Mouse (Mus musculus) cerebellum, adult 18-20 months (tissue): ENCODE measurements around the gene Pepd.

Experiments used
- DNase-seq, 2 experiments: peaks; one replicate each; pipeline ENCODE4 v3.0.0; 2021

The Pepd gene

DNA sequence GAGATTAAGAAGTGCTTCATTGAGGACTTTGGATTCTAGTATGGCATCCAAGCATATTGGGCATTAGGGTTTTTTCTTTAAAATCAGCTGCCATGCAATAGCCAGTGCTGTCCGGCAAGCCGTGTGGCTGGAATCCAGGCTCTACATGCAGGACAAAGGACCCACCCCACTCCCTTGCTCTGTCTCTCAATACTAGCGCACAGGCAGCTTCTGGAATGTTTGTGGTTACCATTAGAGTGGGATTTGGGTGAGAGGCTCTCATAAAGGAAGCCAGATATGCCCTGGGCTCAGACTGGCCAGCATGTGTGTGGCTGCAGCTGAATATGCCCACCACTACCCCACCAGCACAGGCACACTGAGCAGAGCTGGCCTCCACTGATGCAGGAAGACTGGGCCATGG lies 117.5 kb downstream of the Pepd start:
- DNase-seq = no peak

GRCm38 (mm10) chr7:35030567-35030966 lies 118.4 kb downstream of the Pepd start:
- DNase-seq = no peak

- DNase-seq = no peak
Measured at GRCm38 (mm10) chr7:35035141-35035553, 123.0 kb downstream of the Pepd start.

DNA sequence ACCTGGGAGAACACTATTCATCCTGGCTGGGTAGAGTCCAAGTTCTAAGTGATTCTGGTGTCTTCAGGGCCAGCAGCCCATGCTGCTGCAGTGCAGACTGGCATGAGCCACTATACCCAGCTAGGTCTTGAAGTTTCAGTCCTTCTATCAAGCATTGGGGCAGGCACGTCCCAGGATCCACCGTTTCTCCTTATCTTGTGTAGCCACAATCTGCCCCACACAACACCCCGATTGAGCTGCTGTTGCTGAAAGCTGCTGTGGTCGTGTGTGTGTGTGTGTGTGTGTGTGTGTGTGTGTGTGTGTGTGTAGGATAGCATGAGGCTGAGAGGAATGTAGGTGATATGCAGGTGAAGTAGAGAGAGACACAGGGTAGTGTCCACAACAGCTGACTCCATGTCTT lies 123.4 kb downstream of the Pepd start:
- DNase-seq = no peak

DNA sequence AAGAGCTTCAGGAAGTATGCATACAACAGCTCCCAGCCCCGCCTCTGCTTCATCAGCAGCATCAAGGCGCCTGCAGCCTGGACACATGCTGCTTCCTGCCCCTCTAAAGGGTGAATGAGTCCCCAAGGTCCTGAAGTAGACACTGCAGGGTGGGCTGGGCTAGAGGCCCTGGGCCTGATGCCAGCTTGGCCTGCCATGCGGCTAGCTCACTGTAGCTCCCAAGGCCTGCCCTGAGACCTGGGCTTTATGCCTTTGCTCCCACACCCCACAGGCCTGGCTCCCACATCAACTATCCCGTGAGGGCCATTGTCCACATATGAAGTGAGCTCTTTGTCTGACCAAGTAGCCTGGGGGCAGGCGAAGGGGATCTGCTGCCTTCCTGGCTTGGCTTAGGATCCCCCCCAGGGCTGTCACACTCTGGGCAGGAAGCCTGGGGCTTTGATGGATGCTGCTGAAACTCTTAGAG lies 124.1 kb downstream of the Pepd start:
- peak in 1 of 2 experiments; percentile 26 for DNase-seq

GRCm38 (mm10) chr7:35037408-35037807 lies 125.2 kb downstream of the Pepd start:
- no peak for DNase-seq

- no peak for DNase-seq
Measured at GRCm38 (mm10) chr7:35040176-35040972, 128.2 kb downstream of the Pepd start.

DNA sequence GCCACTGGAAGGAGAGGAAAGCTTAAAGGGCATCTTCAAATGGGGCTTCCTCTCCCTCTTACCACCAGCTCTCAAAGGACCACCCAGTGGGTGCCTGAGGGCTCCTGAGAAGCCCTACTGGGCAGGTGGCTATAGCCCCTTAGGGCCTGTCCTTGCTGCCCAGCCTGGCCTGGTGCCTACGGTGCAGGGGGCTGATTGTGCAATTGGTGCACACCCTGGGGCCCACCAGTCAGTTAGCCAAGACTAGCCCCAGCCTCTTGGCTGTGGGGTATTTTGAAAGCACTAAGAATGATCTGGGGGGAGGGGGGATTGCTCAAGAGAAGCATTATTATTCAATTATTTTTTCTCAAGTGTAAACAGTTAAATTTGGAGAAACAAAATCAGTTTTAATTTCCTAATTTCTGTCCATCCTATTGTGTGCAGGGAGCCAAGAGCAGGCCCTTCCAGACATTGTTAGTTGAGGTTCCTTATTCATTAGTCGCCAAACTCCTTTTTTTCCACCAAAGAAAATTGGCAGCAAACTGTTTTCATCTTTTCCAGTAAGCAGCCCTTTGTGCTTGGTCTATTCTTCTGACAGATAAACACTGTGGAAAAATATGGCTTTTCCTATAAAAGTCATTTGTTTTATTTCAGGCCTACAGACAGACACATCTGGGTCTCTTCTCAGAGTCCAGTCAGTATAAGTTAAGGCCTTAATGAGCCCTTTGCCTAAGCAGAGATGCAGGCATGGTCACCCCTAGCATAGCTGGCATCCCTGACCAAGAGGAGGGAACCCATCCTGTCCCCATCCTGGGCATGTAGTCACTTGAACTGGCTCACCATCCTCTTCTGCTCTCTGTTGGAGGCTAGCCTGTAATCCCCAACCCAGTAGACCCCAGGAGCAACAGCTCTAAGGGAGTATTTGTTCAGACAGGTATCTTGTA lies 129.4 kb downstream of the Pepd start:
- no peak for DNase-seq

DNA sequence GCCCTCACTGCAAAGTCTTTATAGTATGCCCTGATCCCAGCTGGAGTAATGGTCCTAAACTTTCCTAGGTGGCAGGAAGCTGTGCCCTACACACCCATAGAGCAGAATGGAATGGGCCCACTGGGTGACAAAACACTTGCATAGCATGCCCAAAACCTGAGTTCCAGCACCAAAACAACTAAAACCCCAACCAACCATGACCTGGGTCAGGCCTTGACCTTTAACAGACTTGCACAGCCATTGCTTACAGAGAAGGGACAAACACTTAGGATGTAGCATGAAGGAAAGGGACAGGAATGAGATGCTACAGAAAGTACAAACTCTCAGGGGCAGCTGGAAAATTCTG lies 130.0 kb downstream of the Pepd start:
- DNase-seq = no peak

DNA sequence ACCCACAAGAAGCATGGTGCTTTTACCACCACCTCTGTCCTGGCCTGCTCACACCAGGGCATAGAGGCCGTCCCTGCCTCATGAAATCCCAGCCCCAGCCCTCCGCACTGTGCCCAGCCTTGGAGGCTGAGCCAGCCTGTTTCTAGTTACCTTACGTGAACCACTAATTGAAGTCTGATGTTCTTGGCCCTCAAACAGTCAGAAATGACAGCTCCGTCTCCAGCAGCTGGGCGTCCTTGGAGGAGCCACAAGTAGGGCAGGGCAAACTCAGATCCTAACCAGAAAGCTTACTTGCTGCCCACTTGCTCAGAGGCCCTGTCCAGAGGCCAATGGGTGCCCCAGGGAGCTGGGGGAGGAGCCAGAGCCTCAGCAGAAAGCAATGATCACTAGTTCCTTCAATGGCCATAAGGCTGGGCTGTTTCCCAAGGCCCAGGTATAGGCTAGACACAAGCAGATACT lies 130.6 kb downstream of the Pepd start:
- DNase-seq = peak in 1 of 2 experiments; percentile 28

- DNase-seq = no peak
Measured at GRCm38 (mm10) chr7:35043266-35043817, 131.2 kb downstream of the Pepd start.

DNA sequence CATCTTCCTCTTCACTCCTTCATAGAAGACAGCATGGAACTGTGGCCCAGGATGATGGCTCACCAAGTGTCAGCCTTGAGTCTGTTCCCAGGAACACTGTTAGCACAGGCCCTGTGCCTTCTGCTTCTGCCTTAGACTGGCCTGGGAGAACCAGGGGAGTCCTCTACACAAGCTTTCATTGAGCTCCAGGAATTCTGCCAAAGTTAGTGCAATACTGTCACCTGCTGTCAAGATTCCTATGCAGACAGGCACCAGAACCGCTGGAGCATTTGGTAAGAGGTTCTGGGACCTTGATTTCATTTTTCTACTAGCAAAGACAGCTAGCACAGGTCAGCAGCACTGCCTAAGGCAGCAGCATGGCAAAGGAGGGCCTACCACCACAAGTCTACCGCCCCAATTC lies 132.5 kb downstream of the Pepd start:
- no peak for DNase-seq

DNA sequence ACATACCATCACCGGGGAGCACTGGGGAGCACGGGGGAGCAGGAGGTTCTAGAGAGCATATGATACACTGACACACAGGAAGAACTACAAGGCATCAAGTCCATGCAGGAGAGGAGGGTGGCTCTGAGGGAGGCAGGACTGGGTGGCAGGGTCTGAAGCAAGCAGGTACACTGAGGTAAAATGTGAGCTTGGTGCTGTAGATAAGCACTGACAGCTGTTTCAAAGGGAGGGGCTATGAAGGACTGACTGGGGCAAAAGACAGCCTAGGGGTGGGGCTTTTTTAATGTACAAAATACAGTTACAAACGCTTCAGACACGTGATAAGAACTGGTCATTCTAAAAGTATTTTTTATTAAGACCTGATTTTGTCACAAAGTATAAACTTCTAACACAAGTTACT lies 133.9 kb downstream of the Pepd start:
- no peak for DNase-seq

GRCm38 (mm10) chr7:35050540-35050939 lies 138.4 kb downstream of the Pepd start:
- no peak for DNase-seq

DNA sequence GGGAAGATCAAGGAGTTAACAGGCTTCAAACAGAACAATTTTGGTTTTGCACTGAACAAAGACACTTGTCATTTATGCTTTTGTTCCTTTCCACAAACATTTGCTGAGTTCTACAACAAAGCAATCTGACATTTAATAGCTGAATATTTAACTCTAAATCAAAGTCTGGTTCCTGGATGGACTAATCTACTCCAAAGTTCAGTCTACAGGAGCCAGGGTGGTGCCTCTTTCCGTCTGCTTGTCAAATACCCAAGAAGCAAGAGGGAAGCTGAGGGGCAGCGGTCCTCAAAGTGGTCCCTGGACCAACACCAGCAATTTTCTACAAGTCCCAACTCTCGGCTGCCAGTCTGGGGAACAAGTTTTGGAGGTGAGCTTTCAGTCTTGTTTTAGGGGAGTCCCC lies 141.0 kb downstream of the Pepd start:
- DNase-seq = no peak

- DNase-seq = no peak
Measured at GRCm38 (mm10) chr7:35054286-35054685, 142.1 kb downstream of the Pepd start.

DNA sequence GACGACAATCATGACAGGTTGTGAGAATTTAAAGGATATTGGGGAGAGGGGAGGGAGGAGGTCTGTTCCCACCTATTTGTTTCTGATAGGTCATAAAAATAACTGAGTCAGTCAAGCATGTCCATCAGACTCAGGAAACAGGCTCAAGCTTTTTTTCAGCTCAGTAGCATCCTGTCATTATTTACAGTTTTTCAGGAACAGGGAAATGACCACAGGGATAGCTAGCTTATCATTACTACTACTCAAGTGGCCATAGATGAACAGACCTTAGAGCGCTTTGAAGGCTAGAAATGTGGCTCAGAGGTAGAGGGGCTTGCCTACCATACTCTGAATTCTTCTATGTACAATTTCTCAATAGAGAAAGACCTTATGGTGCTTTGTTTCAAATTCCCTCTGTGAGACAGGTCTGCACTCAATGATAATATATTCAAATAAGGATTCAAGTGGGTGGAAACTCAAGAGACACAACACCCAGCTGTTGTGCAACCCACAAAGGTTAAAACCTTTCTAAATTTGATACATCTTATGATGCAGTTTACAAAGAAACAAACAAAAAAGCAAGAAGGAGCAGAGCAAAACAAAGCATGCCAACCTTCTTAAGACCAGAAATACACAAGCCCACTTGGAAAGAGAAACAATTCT lies 142.9 kb downstream of the Pepd start:
- no peak for DNase-seq

- DNase-seq = peak; percentile 64 to 80
Measured at GRCm38 (mm10) chr7:35055619-35056435, 143.6 kb downstream of the Pepd start.

GRCm38 (mm10) chr7:35056436-35056864 lies 144.3 kb downstream of the Pepd start, which contains the start of gene Cebpg:
Gene Cebpg, minus strand, starts transcription at chr7:35056573.
- peak; percentile 95 to 100 for DNase-seq

GRCm38 (mm10) chr7:35056999-35057398 lies 144.8 kb downstream of the Pepd start:
- DNase-seq = no peak

DNA sequence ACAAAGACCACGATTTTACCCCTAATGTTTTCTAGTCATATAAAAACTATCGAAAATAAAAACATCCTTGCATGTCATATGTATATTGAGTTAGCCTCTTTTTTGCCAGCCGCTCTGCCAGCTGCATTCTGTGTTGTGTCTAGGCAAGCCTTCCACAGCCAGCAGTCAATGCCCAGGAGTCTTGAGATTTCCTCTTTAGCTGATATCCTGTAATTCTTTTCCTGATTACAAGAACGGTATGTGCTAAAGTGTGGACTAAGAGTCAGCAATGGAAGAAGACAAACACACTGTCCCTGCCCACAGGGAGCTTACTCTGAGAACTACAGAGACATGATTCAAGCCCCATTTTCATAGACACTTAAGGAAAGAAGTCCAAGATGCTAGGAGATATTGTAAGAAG lies 145.4 kb downstream of the Pepd start:
- DNase-seq = no peak

DNA sequence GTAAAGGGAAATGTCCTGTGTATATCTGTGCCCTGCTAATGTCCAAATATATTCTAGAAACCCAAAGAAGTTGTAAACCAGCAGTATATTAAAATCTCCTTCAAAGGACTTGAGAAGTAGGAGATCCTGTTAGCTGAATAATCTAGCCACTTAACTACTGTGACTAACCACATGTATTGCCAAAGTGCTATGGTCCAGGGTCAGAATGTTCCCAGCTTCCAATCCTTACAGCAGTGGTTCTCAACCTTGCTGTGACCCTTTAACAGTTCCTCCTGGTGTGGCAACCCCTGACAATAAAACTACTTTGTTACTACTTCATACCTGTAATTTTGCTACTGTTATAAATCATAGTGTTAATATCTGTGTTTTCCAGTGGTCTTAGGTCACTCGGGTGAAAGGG lies 146.2 kb downstream of the Pepd start:
- DNase-seq = no peak
